Mouse (Mus musculus) cerebellum, adult (tissue): ENCODE data around the gene Lhfp.
A peak's percentile ranks its signal among the peaks of the same experiment; 100 is the strongest.
"Not testable (repeated sequence)": the region's sequence is repeated elsewhere in the genome, so short reads cannot be mapped to it uniquely, and the experiment has no call there.

Source experiments
- ATAC-seq: cut with Nextera tagmentation; 2 replicates; pipeline ENCODE4 v1.9.2; 2017; ENCODE audit warnings: mild to moderate bottlenecking, moderate library complexity, mixed read lengths; ENCODE audit not compliant: insufficient number of reproducible peaks, low FRiP score, low TSS enrichment

Gene Lhfp

GRCm38 (mm10) chr3:53086481-53087155, 45.3 kb downstream of the Lhfp start:
- no peak for ATAC-seq

- no peak for ATAC-seq
Observed at GRCm38 (mm10) chr3:53087156-53087805, 46.0 kb downstream of the Lhfp start.

GRCm38 (mm10) chr3:53089921-53090320, 48.6 kb downstream of the Lhfp start:
- no peak for ATAC-seq

- ATAC-seq: 0 out of 2 replicates have a peak, but pooled peaks have one; percentile 36
Observed at GRCm38 (mm10) chr3:53100210-53100609, 58.9 kb downstream of the Lhfp start.

- ATAC-seq: no peak
Observed at GRCm38 (mm10) chr3:53100803-53101202, 59.5 kb downstream of the Lhfp start.

GRCm38 (mm10) chr3:53101711-53102110, 60.4 kb downstream of the Lhfp start:
- ATAC-seq: no peak

GRCm38 (mm10) chr3:53102131-53102756, 60.9 kb downstream of the Lhfp start:
- ATAC-seq: no peak

- no peak for ATAC-seq
Observed at GRCm38 (mm10) chr3:53102757-53103153, 61.4 kb downstream of the Lhfp start.

GRCm38 (mm10) chr3:53108594-53109373, 67.5 kb downstream of the Lhfp start:
- ATAC-seq: no peak

GRCm38 (mm10) chr3:53109879-53110278, 68.6 kb downstream of the Lhfp start:
- ATAC-seq: no peak

- ATAC-seq: no peak
Observed at GRCm38 (mm10) chr3:53112048-53112447, 70.7 kb downstream of the Lhfp start.

GRCm38 (mm10) chr3:53118755-53119154, 77.4 kb downstream of the Lhfp start:
- ATAC-seq: not testable (repeated sequence)

GRCm38 (mm10) chr3:53119978-53120377, 78.7 kb downstream of the Lhfp start:
- ATAC-seq: no peak

- ATAC-seq: no peak
Observed at GRCm38 (mm10) chr3:53125495-53125894, 84.2 kb downstream of the Lhfp start.

- ATAC-seq: no peak
Observed at GRCm38 (mm10) chr3:53138785-53139184, 97.5 kb downstream of the Lhfp start.

- no peak for ATAC-seq
Observed at GRCm38 (mm10) chr3:53139205-53139604, 97.9 kb downstream of the Lhfp start.

- ATAC-seq: no peak
Observed at GRCm38 (mm10) chr3:53139642-53140041, 98.3 kb downstream of the Lhfp start.

- peak; percentile 40; the same call in 1 of the 2 replicates for ATAC-seq
Observed at GRCm38 (mm10) chr3:53142528-53142927, 101.2 kb downstream of the Lhfp start.

GRCm38 (mm10) chr3:53145526-53145925, 104.2 kb downstream of the Lhfp start:
- ATAC-seq: no peak

GRCm38 (mm10) chr3:53145946-53146345, 104.6 kb downstream of the Lhfp start:
- no peak for ATAC-seq

GRCm38 (mm10) chr3:53147001-53147400, 105.7 kb downstream of the Lhfp start:
- ATAC-seq: no peak
